Mouse (Mus musculus) right cerebral cortex, postnatal 4 days (tissue): ENCODE results near the gene Hs6st1.

ENCODE experiments used
- DNase-seq: peaks from one replicate; pipeline ENCODE4 v3.0.0-alpha.2; 2022

Gene Hs6st1

GRCm38 (mm10) chr1:36090011-36090721, 22.0 kb downstream of the Hs6st1 start:
- no peak for DNase-seq

- no peak for DNase-seq
Observed at GRCm38 (mm10) chr1:36090722-36091110, 22.5 kb downstream of the Hs6st1 start.

GRCm38 (mm10) chr1:36091246-36091645, 23.0 kb downstream of the Hs6st1 start:
- DNase-seq = no peak

- DNase-seq = no peak
Observed at GRCm38 (mm10) chr1:36093741-36094140, 25.5 kb downstream of the Hs6st1 start.

- DNase-seq = peak; percentile 86
Observed at GRCm38 (mm10) chr1:36095423-36096272, 27.4 kb downstream of the Hs6st1 start.

- DNase-seq = no peak
Observed at GRCm38 (mm10) chr1:36098432-36098831, 30.2 kb downstream of the Hs6st1 start.

- no peak for DNase-seq
Observed at GRCm38 (mm10) chr1:36100371-36100770, 32.2 kb downstream of the Hs6st1 start.

GRCm38 (mm10) chr1:36105917-36106706, 37.9 kb downstream of the Hs6st1 start:
- DNase-seq = no peak

GRCm38 (mm10) chr1:36109987-36110386, 41.8 kb downstream of the Hs6st1 start:
- no peak for DNase-seq

- no peak for DNase-seq
Observed at GRCm38 (mm10) chr1:36112665-36113064, 44.5 kb downstream of the Hs6st1 start.

GRCm38 (mm10) chr1:36113670-36114069, 45.5 kb downstream of the Hs6st1 start:
- no peak for DNase-seq

- DNase-seq = no peak
Observed at GRCm38 (mm10) chr1:36114844-36115243, 46.6 kb downstream of the Hs6st1 start.

GRCm38 (mm10) chr1:36116488-36116887, 48.3 kb downstream of the Hs6st1 start:
- DNase-seq = no peak

- DNase-seq = no peak
Observed at GRCm38 (mm10) chr1:36118061-36118685, 50.0 kb downstream of the Hs6st1 start.

- DNase-seq = no peak
Observed at GRCm38 (mm10) chr1:36118958-36119357, 50.8 kb downstream of the Hs6st1 start.

- no peak for DNase-seq
Observed at GRCm38 (mm10) chr1:36119426-36119825, 51.2 kb downstream of the Hs6st1 start.

- DNase-seq = no peak
Observed at GRCm38 (mm10) chr1:36121172-36121571, 53.0 kb downstream of the Hs6st1 start.

GRCm38 (mm10) chr1:36125076-36125475, 56.9 kb downstream of the Hs6st1 start:
- no peak for DNase-seq

GRCm38 (mm10) chr1:36129126-36129525, 60.9 kb downstream of the Hs6st1 start:
- DNase-seq = no peak

GRCm38 (mm10) chr1:36129881-36130280, 61.7 kb downstream of the Hs6st1 start:
- no peak for DNase-seq

GRCm38 (mm10) chr1:36130307-36131035, 62.3 kb downstream of the Hs6st1 start:
- DNase-seq = no peak

GRCm38 (mm10) chr1:36131154-36131553, 63.0 kb downstream of the Hs6st1 start:
- no peak for DNase-seq
